Mouse (Mus musculus) lung, embryonic 14.5 days (tissue): ENCODE data around the gene Cela2a. TPM values are rescaled to one million over a fixed set of nuclear protein-coding genes. Genes with fewer than 3 reads are reported as not detected.

Source experiments
- ATAC-seq: fragments of 200-750 bp; cut with Nextera tagmentation; 2 replicates; pipeline ENCODE4 v1.8.0; 2017; ENCODE audit warnings: mild to moderate bottlenecking, moderate TSS enrichment, moderate library complexity; ENCODE audit not compliant: insufficient read depth
- DNase-seq: peaks from one replicate; pipeline ENCODE4 v3.0.0-alpha.2; 2015
- H3K27ac ChIP-seq: fragments of 300-500 bp; sonication (generic); 2 replicates; pipeline ENCODE4 v1.5.1; 2014; ENCODE audit warnings: low read depth, mild to moderate bottlenecking, moderate library complexity
- H3K27me3 ChIP-seq: fragments of 300-500 bp; sonication (generic); 2 replicates; pipeline ENCODE4 v1.6.1; 2014; ENCODE audit warnings: low read length, control low read depth; ENCODE audit not compliant: insufficient read depth
- H3K36me3 ChIP-seq: fragments of 300-500 bp; sonication (generic); 2 replicates; pipeline ENCODE4 v1.6.1; 2014; ENCODE audit warnings: control low read depth; ENCODE audit not compliant: insufficient read depth
- H3K4me1 ChIP-seq: fragments of 300-500 bp; sonication (generic); 2 replicates; pipeline ENCODE4 v1.6.1; 2014; ENCODE audit warnings: antibody characterized with exemption, control low read depth; ENCODE audit not compliant: insufficient read depth
- H3K4me2 ChIP-seq: fragments of 300-500 bp; sonication (generic); 2 replicates; pipeline ENCODE4 v1.6.1; 2014; ENCODE audit warnings: mild to moderate bottlenecking
- H3K4me3 ChIP-seq: fragments of 300-500 bp; sonication (generic); 2 replicates; pipeline ENCODE4 v1.5.1; 2014; ENCODE audit warnings: low read depth, low read length
- H3K9ac ChIP-seq: fragments of 300-500 bp; sonication (generic); 2 replicates; pipeline ENCODE4 v1.6.1; 2014
- H3K9me3 ChIP-seq: fragments of 300-500 bp; sonication (generic); 2 replicates; pipeline ENCODE4 v1.6.1; 2016; ENCODE audit warnings: low read depth, low read length, control low read depth
- CTCF ChIP-seq: IDR thresholded peaks from 2 replicates; pipeline ENCODE4 v1.5.1; 2016; ENCODE audit warnings: antibody characterized with exemption, low read depth
- WGBS: fragments of 180-500 bp; shearing (Covaris S2); extraction: QIAGEN DNeasy Blood & Tissue Kit; methylation state at CpG from one replicate; pipeline ENCODE4 v1.1.7; 2014; 5-methylcytosine and 5-hydroxymethylcytosine counted together
- polyA plus RNA-seq: library from polyadenylated mRNA; unstranded; fragments of >200 nt; fragmentation: Nextera tagmentation; extraction: Ambion mirVana; gene quantifications from 2 replicates; pipeline ENCODE4 v1.2.1, GENCODE M21; 2014

Cela2a gene
- not detected in 2 replicates for polyA plus RNA-seq

DNA sequence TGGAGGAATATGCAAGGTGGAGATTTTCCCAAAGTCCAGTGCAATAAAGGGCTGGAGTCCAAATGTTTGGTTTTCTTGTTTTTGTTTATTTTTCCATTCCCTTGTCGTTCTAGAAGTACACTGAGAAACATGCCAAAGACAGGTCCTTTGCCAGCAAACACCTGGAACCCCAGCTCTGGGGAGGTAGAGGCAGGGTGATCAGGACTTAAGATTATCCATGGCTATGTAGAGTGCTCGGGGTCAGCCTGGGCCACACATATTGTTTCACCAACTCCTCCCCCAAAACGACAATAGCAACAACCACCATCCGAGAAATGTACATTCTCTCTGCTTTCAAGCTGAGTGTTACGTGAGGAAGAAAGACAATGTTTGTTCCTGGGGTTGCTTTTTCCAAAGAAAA, at the start of gene Cela2a:
TSS of gene Cela2a (minus strand) at position 101 of the 400 bp plus-strand sequence.
- TF ChIP-seq CTCF = no peak
- no peak within 1 kb of the TSS for H3K4me2 ChIP-seq
- DNase-seq (no peak), ATAC-seq (no peak)
- H3K4me1 ChIP-seq = no peaks in the 10 kb centered on the region
- 42% methylated on average over 5 of the region's 5 CpGs for WGBS
- H3K9ac ChIP-seq = no peak within 1 kb of the TSS
- no peaks in the 10 kb centered on the region for H3K27me3 ChIP-seq
- H3K9me3 ChIP-seq = no peaks in the 10 kb centered on the region
- no peaks in the 10 kb centered on the region for H3K36me3 ChIP-seq
- H3K27ac ChIP-seq = no peak within 1 kb of the TSS
- H3K4me3 ChIP-seq = no peak within 1 kb of the TSS

DNA sequence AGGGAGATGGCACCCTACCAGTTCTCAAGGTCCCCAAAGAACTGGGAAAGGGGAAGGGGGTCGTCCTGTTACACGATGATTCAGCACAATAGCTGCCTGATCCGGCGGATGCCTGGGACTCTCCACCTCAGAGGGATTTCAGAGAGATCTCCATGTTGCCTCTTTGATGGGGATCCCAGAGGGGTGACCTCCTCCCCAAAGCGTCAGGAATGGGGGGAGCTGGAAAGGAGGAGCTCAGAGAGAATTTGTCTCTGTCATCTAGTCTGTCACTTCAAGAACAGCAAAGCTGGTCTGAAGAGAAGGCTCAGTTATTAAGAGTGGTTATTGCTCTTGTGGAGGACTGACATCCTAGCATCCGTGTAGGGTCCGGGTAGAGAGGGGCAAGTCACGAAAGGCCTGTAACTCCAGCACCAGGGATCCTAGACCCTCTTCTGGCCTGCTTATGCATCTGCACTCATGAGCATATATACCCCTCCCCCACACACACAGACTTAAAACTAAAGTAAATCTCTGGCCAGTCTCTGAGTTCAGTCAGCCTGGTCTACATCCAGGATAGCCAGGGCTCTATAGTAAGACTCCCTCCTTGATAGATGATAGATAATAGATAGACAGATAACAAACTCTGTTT, 49.6 kb upstream of the Cela2a start:
- no peak overlapping the region for H3K9ac ChIP-seq

DNA sequence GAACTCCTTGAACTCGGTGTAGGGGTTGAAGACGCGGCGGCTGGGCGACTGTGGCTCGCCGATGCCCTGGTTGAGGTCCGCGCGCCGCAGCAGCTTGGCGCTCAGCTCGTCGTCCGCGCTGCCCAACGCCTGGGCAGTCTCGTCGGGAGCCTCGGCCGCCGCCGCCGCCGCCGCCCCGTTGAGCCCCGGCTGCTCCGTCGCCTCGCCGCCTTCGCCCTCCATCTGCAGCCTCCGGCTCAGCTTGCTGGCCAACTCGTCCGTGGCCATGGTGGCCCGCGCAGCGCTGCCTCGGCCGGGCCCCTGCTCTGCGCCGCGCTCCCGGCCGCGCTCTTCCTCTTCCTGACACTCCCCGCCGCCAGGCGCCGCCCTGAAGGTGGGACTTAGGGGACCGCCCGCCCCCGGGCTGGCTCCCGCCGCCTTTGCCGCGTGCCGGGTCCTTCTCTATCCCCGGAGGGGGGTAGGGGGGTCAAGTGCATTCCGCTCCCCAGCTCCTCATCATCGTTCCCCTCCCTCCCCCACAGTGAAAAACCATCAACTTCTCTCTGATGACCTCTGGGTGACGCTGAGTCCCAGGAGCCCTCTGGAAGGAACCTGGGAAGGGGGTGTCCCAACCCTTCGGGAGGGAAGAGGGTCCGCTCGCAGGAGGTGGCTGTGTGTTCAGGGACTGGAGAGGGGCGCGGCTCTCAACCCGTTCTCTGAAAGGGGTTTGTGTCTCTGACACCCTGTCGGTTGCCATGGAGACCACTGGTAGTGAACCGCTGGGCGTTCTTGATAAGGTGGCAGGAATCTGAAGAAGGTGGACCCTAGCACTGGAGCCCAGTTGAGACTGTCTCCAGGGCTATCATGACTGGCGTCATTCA, 48.9 kb upstream of the Cela2a start, which contains the start of gene Efhd2:
TSS of gene Efhd2 (minus strand) at position 320 of the 860 bp plus-strand sequence.
- Histone ChIP-seq H3K36me3 (peaks cover 8% of the 10 kb centered on the region), H3K9ac (peak within 1 kb of the TSS; percentile 79), H3K27ac (peak within 1 kb of the TSS; percentile 65), H3K9me3 (no peaks in the 10 kb centered on the region), H3K4me2 (peak within 1 kb of the TSS; percentile 97), H3K4me3 (peak within 1 kb of the TSS; percentile 82), H3K4me1 (peaks cover 26% of the 10 kb centered on the region), H3K27me3 (no peaks in the 10 kb centered on the region)
- 0 out of 2 replicates have a peak, but pooled peaks have one; percentile 25 for TF ChIP-seq CTCF
- ATAC-seq (peak; percentile 91), DNase-seq (peak; percentile 90)
- under 1% methylated on average over 72 of the region's 73 CpGs for WGBS

More for the DNA sequence above, 49.6 kb upstream of the Cela2a start:
- Histone ChIP-seq H3K4me3 (peak overlapping the region; percentile 82; the same call in 1 of the 2 replicates), H3K4me1 (peaks cover 26% of the 10 kb centered on the region), H3K4me2 (peak overlapping the region; percentile 97), H3K9me3 (no peaks in the 10 kb centered on the region), H3K27ac (no peak overlapping the region), H3K36me3 (peaks cover 8% of the 10 kb centered on the region), H3K27me3 (no peaks in the 10 kb centered on the region)
- ATAC-seq = 0 out of 2 replicates have a peak, but pooled peaks have one; percentile 7
- peak; percentile 40 for TF ChIP-seq CTCF
- WGBS = 10% methylated on average over 8 of the region's 8 CpGs
- peak; percentile 50 for DNase-seq

DNA sequence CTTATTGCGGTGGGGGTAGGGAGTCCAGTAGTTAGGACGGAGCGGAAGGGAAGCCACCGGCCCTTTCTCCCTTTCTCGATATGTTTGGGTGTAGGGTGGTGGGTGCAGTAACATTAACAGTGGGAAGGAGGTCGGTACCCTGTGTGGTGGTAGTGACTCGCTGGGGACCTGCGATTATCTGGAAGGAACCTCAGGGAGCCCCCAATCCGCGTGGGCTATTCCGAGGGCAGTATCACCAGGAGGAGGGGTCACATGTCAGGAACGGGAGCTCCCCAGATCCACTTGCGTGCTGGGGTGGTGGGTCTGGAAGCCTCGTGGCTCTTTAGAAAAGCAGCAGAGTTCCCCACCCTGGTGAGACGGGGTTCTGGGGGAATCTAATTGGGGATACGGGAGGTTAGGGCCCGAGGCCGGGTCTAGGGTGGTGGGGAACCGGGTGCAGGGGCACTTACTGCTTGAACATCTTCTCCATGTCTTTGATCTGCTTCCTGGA, 48.2 kb upstream of the Cela2a start:
- peak overlapping the region; percentile 82 for H3K4me3 ChIP-seq
- H3K4me2 ChIP-seq = peak overlapping the region; percentile 97
- H3K9me3 ChIP-seq = no peaks in the 10 kb centered on the region
- no peak for DNase-seq
- H3K27ac ChIP-seq = peak overlapping the region; percentile 65
- peak overlapping the region; percentile 79 for H3K9ac ChIP-seq
- H3K27me3 ChIP-seq = no peaks in the 10 kb centered on the region
- no peak for TF ChIP-seq CTCF
- H3K36me3 ChIP-seq = peaks cover 13% of the 10 kb centered on the region
- no peak for ATAC-seq
- H3K4me1 ChIP-seq = peaks cover 26% of the 10 kb centered on the region
- under 1% methylated on average over 19 of the region's 19 CpGs for WGBS

DNA sequence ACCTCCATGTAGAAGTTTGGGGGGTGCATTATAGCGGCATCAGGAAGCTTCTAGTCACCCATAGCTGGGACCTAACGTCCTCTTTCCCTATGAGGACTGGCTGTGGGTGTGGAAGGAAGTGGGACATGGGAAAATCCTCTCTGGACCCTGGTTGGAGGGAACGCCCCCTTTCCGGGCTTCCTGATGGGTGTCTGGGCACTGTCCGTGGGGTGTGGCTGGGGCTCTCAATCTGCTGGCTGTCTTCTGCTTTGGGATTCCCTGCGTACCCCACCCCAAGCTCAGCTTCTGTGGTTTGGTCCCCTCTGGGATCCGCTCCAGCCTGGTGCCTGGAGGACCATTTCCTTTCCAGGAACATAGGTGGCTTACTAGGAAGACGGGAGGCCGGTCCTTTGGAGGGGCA, 47.0 kb upstream of the Cela2a start:
- H3K4me2 ChIP-seq = peak overlapping the region; percentile 97
- no peak for DNase-seq
- peak overlapping the region; percentile 82 for H3K4me3 ChIP-seq
- ATAC-seq = no peak
- H3K9me3 ChIP-seq = no peaks in the 10 kb centered on the region
- H3K27me3 ChIP-seq = no peaks in the 10 kb centered on the region
- WGBS = 75% methylated on average over 9 of the region's 9 CpGs
- H3K36me3 ChIP-seq = peaks cover 13% of the 10 kb centered on the region
- H3K4me1 ChIP-seq = peaks cover 29% of the 10 kb centered on the region
- H3K9ac ChIP-seq = peak overlapping the region; percentile 79
- TF ChIP-seq CTCF = no peak
- no peak overlapping the region for H3K27ac ChIP-seq

DNA sequence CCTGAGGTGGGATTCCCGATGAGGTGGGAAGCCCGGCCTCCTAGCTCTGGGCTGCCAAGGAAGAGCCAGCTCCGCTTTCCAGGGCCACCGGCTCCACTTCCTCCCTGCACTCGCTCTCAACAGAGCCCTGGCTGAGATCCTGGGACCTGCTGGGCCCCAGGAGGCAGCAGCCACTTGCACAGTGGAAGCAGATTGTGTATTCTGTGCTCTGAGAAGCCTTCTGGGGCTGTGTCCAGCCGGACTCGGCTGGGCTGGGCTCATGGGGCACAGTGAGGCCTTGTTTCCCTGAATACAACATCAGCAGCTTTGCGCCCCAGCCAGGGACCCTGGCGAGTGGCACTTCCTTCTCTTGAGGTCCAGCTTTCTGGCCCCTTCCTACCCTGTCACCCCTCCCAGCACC, 45.9 kb upstream of the Cela2a start:
- Histone ChIP-seq H3K9ac (peak overlapping the region; percentile 19), H3K9me3 (no peaks in the 10 kb centered on the region), H3K27me3 (no peaks in the 10 kb centered on the region), H3K36me3 (peaks cover 13% of the 10 kb centered on the region), H3K4me1 (peaks cover 39% of the 10 kb centered on the region), H3K4me3 (peak overlapping the region; percentile 82; the same call in 1 of the 2 replicates), H3K4me2 (peak overlapping the region; percentile 97), H3K27ac (peak overlapping the region; percentile 12; the same call in 1 of the 2 replicates)
- TF ChIP-seq CTCF = no peak
- DNase-seq (peak; percentile 39), ATAC-seq (no peak)
- 47% methylated on average over 9 of the region's 9 CpGs for WGBS

DNA sequence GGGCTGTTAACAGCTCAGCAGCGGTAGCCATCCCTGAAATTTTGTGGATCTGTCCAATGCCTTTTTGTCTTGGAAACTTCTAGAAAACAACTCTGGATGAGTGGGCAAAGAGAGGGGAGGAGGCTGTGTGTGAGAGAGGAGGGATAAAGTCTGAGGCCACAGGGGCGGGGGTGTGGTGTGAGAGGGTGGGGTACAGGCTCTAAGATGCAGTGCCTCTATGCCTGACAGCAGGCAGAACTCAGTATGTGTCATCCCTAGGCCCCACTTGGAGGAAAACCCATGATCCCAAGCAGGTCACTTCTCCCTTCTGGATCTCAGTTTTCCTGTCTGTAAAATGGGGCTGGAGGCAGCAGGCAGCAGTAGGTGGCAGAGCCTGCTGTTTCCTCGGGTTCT, 45.4 kb upstream of the Cela2a start:
- Histone ChIP-seq H3K9me3 (no peaks in the 10 kb centered on the region), H3K4me3 (no peak overlapping the region), H3K4me2 (peak overlapping the region; percentile 97), H3K36me3 (peaks cover 13% of the 10 kb centered on the region), H3K27ac (no peak overlapping the region), H3K27me3 (no peaks in the 10 kb centered on the region), H3K9ac (no peak overlapping the region), H3K4me1 (peaks cover 45% of the 10 kb centered on the region)
- DNase-seq (no peak), ATAC-seq (no peak)
- no peak for TF ChIP-seq CTCF
- WGBS = 91% methylated on average over 3 of the region's 3 CpGs
